8 mouse cellular contexts compared by ENCODE assay signal in genomic region chr7:127016486-127016938, GRCm38 (mm10). TPM values are rescaled to one million over a fixed set of nuclear protein-coding genes. Genes with fewer than 3 reads are reported as not detected.
DNase-seq lines count a peak whose midpoint lies in the region; ATAC-seq and TF ChIP-seq lines count a peak whose summit lies in the region.

No protein-coding gene starts in this region.

- H3K9ac ChIP-seq in CH12.LX (ENCODE audit: insufficient read depth, low read depth), result peak overlapping the region; percentile 91
- peak overlapping the region; percentile 72 for H3K9ac ChIP-seq in hindbrain, embryonic 11.5 days (ENCODE audit: low read depth, low read length)
- H3K9ac ChIP-seq in lung, embryonic 16.5 days (ENCODE audit: low read length), result peak overlapping the region; percentile 77

- H3K9me3 ChIP-seq in CH12.LX (replicated peaks; ENCODE audit: low read length), result no peaks in the 10 kb centered on the region
- H3K9me3 ChIP-seq in hindbrain, embryonic 11.5 days (ENCODE audit: control insufficient read depth, low read length), result no peaks in the 10 kb centered on the region
- no peaks in the 10 kb centered on the region for H3K9me3 ChIP-seq in lung, embryonic 16.5 days (ENCODE audit: control insufficient read depth, low read length)

- dilution Hi-C loops in CH12.LX (cut with MboI; ENCODE audit: extremely low pct_ligation_motif_present, extremely low pct_unique_long_range_greater_than_20kb, low sequenced_read_pairs), result no loop called here

- H3K4me3 ChIP-seq in CH12.LX (replicated peaks in 1 of 3; ENCODE audit: low read depth in 2 of 3, low read length in 2 of 3, poor library complexity in 1 of 3), result peak overlapping the region; percentile 65 to 92 (median 89)
- peak overlapping the region; percentile 53 for H3K4me3 ChIP-seq in hindbrain, embryonic 11.5 days (ENCODE audit: low read depth, low read length)
- H3K4me3 ChIP-seq in lung, embryonic 16.5 days (ENCODE audit: low read length), result peak overlapping the region; percentile 59

- no peaks in the 10 kb centered on the region for H3K27me3 ChIP-seq in CH12.LX (replicated peaks)
- no peaks in the 10 kb centered on the region for H3K27me3 ChIP-seq in hindbrain, embryonic 11.5 days (ENCODE audit: control insufficient read depth, insufficient read depth, low read length)
- no peaks in the 10 kb centered on the region for H3K27me3 ChIP-seq in lung, embryonic 16.5 days (ENCODE audit: control insufficient read depth, insufficient read depth, low read depth, low read length)

- peaks cover 6 to 50% of the 10 kb centered on the region in 2 experiments for H3K36me3 ChIP-seq in CH12.LX (replicated peaks in 1 of 2; ENCODE audit: control insufficient read depth in 1 of 2, insufficient read depth in 1 of 2, low read length in 1 of 2)
- H3K36me3 ChIP-seq in hindbrain, embryonic 11.5 days (ENCODE audit: control insufficient read depth, insufficient read depth, low read length), result 0 out of 2 replicates have a peak, but pooled peaks cover 4% of the 10 kb centered on the region
- peaks cover 5% of the 10 kb centered on the region; the same call in 1 of the 2 replicates for H3K36me3 ChIP-seq in lung, embryonic 16.5 days (ENCODE audit: control insufficient read depth, insufficient read depth, low read length)

- peaks cover 14% of the 10 kb centered on the region for H3K79me2 ChIP-seq in CH12.LX (replicated peaks; ENCODE audit: control insufficient read depth, extremely low read depth, insufficient read depth, poor library complexity, severe bottlenecking)

- H3K4me1 ChIP-seq in CH12.LX (ENCODE audit: control insufficient read depth in 1 of 2, insufficient read depth in 2 of 2), result peaks cover 22 to 70% of the 10 kb centered on the region in 2 experiments; a peak in 3 of 4 replicates
- peaks cover 19% of the 10 kb centered on the region for H3K4me1 ChIP-seq in hindbrain, embryonic 11.5 days (replicated peaks; ENCODE audit: control insufficient read depth, insufficient read depth, low read length)
- peaks cover 57% of the 10 kb centered on the region for H3K4me1 ChIP-seq in lung, embryonic 16.5 days (replicated peaks; ENCODE audit: control insufficient read depth, insufficient read depth, low read length)

- in situ Hi-C loops in CH12.LX (cut with MboI; ENCODE audit: low pct_ligation_motif_present, low pct_unique_long_range_greater_than_20kb, low sequenced_read_pairs), result loop anchor here (5.0 to 10.0 kb wide), 2 partner anchors 54 to 312 kb away; partner anchors contain the start of gene Coro1a

- TF ChIP-seq POLR2A in CH12.LX (IDR thresholded peaks at IDR 0.05; ENCODE audit: low read depth, low read length), result no peak

- H3K27ac ChIP-seq in CH12.LX (ENCODE audit: insufficient read depth, low read depth), result peak overlapping the region; percentile 80
- H3K27ac ChIP-seq in hindbrain, embryonic 11.5 days (ENCODE audit: low read depth, low read length), result peak overlapping the region; percentile 88
- peak overlapping the region; percentile 98 for H3K27ac ChIP-seq in lung, embryonic 16.5 days (ENCODE audit: low read length)

- no peak for TF ChIP-seq RAD21 in CH12.LX (IDR thresholded peaks at IDR 0.05; ENCODE audit: low read depth, low read length)

- ATAC-seq in hindbrain, embryonic 11.5 days (ENCODE audit: low FRiP score), result peak; percentile 65
- peak; percentile 51 for ATAC-seq in lung, embryonic 16.5 days (ENCODE audit: low read depth)

- DNase-seq in gastrocnemius, postnatal 4 days (ENCODE audit: low spot score in 2 of 2), result peak; percentile 25 to 65
- DNase-seq in gastrocnemius, adult 8-10 months (ENCODE audit: low spot score in 2 of 2), result no peak
- DNase-seq in CH12.LX (ENCODE audit: extremely low read depth), result no peak
- DNase-seq in cerebellum, postnatal 10 days, result peak; percentile 77 to 79
- DNase-seq in hindbrain, embryonic 11.5 days (ENCODE audit: low spot score), result no peak
- peak; percentile 70 to 75 for DNase-seq in right cerebral cortex, postnatal 10 days (ENCODE audit: low spot score in 2 of 2)
- DNase-seq in spleen, postnatal 36 days (ENCODE audit: low spot score in 2 of 2), result no peak

- TF ChIP-seq CTCF in CH12.LX (conservative IDR thresholded peaks at IDR 0.05 in 1 of 2, IDR thresholded peaks at IDR 0.05 in 1 of 2; ENCODE audit: low read depth in 2 of 2, low read length in 2 of 2), result no peak

- WGBS in hindbrain, embryonic 11.5 days, result 0% methylated on average over 22 of the region's 22 CpGs
- WGBS in lung, embryonic 16.5 days, result 0% methylated on average over 22 of the region's 22 CpGs

- no peak for TF ChIP-seq EP300 in CH12.LX (IDR thresholded peaks at IDR 0.05; ENCODE audit: low read length)

- peak overlapping the region; percentile 77 for H3K4me2 ChIP-seq in CH12.LX (ENCODE audit: insufficient read depth, low read depth, poor library complexity, severe bottlenecking)
- H3K4me2 ChIP-seq in hindbrain, embryonic 11.5 days (replicated peaks; ENCODE audit: low read depth, low read length), result peak overlapping the region; percentile 91
- peak overlapping the region; percentile 80 for H3K4me2 ChIP-seq in lung, embryonic 16.5 days (ENCODE audit: low read depth, low read length)

TF ChIP-seq in CH12.LX, 34 proteins besides CTCF, POLR2A, EP300 and RAD21:
- no peak for TF ChIP-seq ETS1 (conservative IDR thresholded peaks at IDR 0.05; ENCODE audit: low read depth, low read length)
- no peak for TF ChIP-seq USF2 (conservative IDR thresholded peaks at IDR 0.05; ENCODE audit: low read depth, low read length)
- TF ChIP-seq ELF1 (IDR thresholded peaks at IDR 0.05; ENCODE audit: low read depth, low read length), result peak; percentile 66
- 0 out of 2 replicates have a peak, but pooled peaks have one; percentile 12 for TF ChIP-seq TCF12 (IDR thresholded peaks at IDR 0.05; ENCODE audit: low read depth, low read length)
- TF ChIP-seq GABPA (IDR thresholded peaks at IDR 0.05; ENCODE audit: insufficient replicate concordance, low read depth, low read length), result no peak
- no peak for TF ChIP-seq MEF2A (IDR thresholded peaks at IDR 0.05; ENCODE audit: borderline replicate concordance, low read depth, low read length)
- TF ChIP-seq UBTF (IDR thresholded peaks at IDR 0.05; ENCODE audit: low read depth, low read length), result no peak
TF ChIP-seq in CH12.LX: peak in this region for 2.

RNA-seq across cellular contexts. Expression of gene Pagr1b, which starts 0.2 kb away (rescaled TPM):
- total RNA-seq in gastrocnemius, postnatal 4 days (2021), result 1 to 10 TPM; 1.8 to 2.5 TPM
- total RNA-seq in gastrocnemius, adult 8-10 months (2022), result under 1 TPM in 1 of 4 experiments, not detected in 3; 0.67 TPM
- total RNA-seq in CH12.LX (2012; rRNA removed) (0.25 and 0.30 TPM in 2 replicates), CH12.LX (2014; rRNA removed) (not detected in 2 replicates)
- polyA plus RNA-seq in CH12.LX (2012; ENCODE audit: insufficient read length, low read depth), result 2.8 and 6.6 TPM in 2 replicates
- not detected in 2 replicates for polyA plus RNA-seq in hindbrain, embryonic 11.5 days (2014; fragmentation: Nextera tagmentation; extraction: Ambion mirVana)
- polyA plus RNA-seq in lung, embryonic 16.5 days (2015; fragmentation: Nextera tagmentation; extraction: Ambion mirVana), result 0.62 and 0.93 TPM in 2 replicates

RNA-seq across cellular contexts. Expression of gene Pagr1a, which starts 0.6 kb away (rescaled TPM):
- 10 to 100 TPM in 1 of 2 experiments, 1 to 10 TPM in 1; 9.1 to 14.7 TPM for total RNA-seq in gastrocnemius, postnatal 4 days (2021)
- 10 to 100 TPM in 1 of 4 experiments, 1 to 10 TPM in 3; 1.3 to 17.6 (median 5.2) TPM for total RNA-seq in gastrocnemius, adult 8-10 months (2022)
- 56.9 and 60.0 TPM in 2 replicates for total RNA-seq in CH12.LX (2012; rRNA removed)
- 12.0 and 24.9 TPM in 2 replicates for total RNA-seq in CH12.LX (2014; rRNA removed)
- 69.4 and 71.3 TPM in 2 replicates for polyA plus RNA-seq in CH12.LX (2012; ENCODE audit: insufficient read length, low read depth)
- polyA plus RNA-seq in hindbrain, embryonic 11.5 days (2014; fragmentation: Nextera tagmentation; extraction: Ambion mirVana), result 76.1 and 78.5 TPM in 2 replicates
- polyA plus RNA-seq in lung, embryonic 16.5 days (2015; fragmentation: Nextera tagmentation; extraction: Ambion mirVana), result 45.9 and 67.2 TPM in 2 replicates

RNA-seq across cellular contexts. Expression of gene Mvp, which starts 2.1 kb away (rescaled TPM):
- total RNA-seq in gastrocnemius, postnatal 4 days (2021), result 10 to 100 TPM; 23.2 to 27.1 TPM
- 10 to 100 TPM; 26.7 to 48.3 (median 34.8) TPM for total RNA-seq in gastrocnemius, adult 8-10 months (2022)
- 42.1 and 52.1 TPM in 2 replicates for total RNA-seq in CH12.LX (2012; rRNA removed)
- total RNA-seq in CH12.LX (2014; rRNA removed), result 33.3 and 35.5 TPM in 2 replicates
- 53.7 and 63.5 TPM in 2 replicates for polyA plus RNA-seq in CH12.LX (2012; ENCODE audit: insufficient read length, low read depth)
- polyA plus RNA-seq in hindbrain, embryonic 11.5 days (2014; fragmentation: Nextera tagmentation; extraction: Ambion mirVana), result 3.4 and 3.5 TPM in 2 replicates
- 14.9 and 17.9 TPM in 2 replicates for polyA plus RNA-seq in lung, embryonic 16.5 days (2015; fragmentation: Nextera tagmentation; extraction: Ambion mirVana)

RNA-seq across cellular contexts. Expression of gene Gm42742, which starts 4.4 kb away (rescaled TPM):
- 10 to 100 TPM; 26.0 to 26.6 TPM for total RNA-seq in gastrocnemius, postnatal 4 days (2021)
- 10 to 100 TPM in 3 of 4 experiments, 1 to 10 TPM in 1; 4.0 to 20.7 (median 14.7) TPM for total RNA-seq in gastrocnemius, adult 8-10 months (2022)
- total RNA-seq in CH12.LX (2012; rRNA removed) (13.2 and 16.0 TPM in 2 replicates), CH12.LX (2014; rRNA removed) (37.1 and 45.1 TPM in 2 replicates)
- 6.1 and 14.9 TPM in 2 replicates for polyA plus RNA-seq in CH12.LX (2012; ENCODE audit: insufficient read length, low read depth)
- 50.4 and 53.7 TPM in 2 replicates for polyA plus RNA-seq in hindbrain, embryonic 11.5 days (2014; fragmentation: Nextera tagmentation; extraction: Ambion mirVana)
- polyA plus RNA-seq in lung, embryonic 16.5 days (2015; fragmentation: Nextera tagmentation; extraction: Ambion mirVana), result 39.1 and 63.1 TPM in 2 replicates

RNA-seq across cellular contexts. Expression of gene Prrt2, which starts 4.5 kb away (rescaled TPM):
- 1 to 10 TPM; 6.5 to 9.4 TPM for total RNA-seq in gastrocnemius, postnatal 4 days (2021)
- total RNA-seq in gastrocnemius, adult 8-10 months (2022), result under 1 TPM in 3 of 4 experiments, not detected in 1; 0.31 to 0.72 (median 0.65) TPM
- total RNA-seq in CH12.LX (2012; rRNA removed) (not detected in 2 replicates), CH12.LX (2014; rRNA removed) (0.09 TPM in 1 of 2 replicates, not detected in the other)
- polyA plus RNA-seq in CH12.LX (2012; ENCODE audit: insufficient read length, low read depth), result 1.2 TPM in 2 replicates
- polyA plus RNA-seq in hindbrain, embryonic 11.5 days (2014; fragmentation: Nextera tagmentation; extraction: Ambion mirVana), result 7.2 and 7.7 TPM in 2 replicates
- polyA plus RNA-seq in lung, embryonic 16.5 days (2015; fragmentation: Nextera tagmentation; extraction: Ambion mirVana), result 4.5 TPM in 2 replicates

Comparison
In these comparisons a context has a peak if more than half of its experiments do, and no peak if none do; other contexts are left out.
1. DNase-seq: peak in gastrocnemius, postnatal 4 days (2 of 2), cerebellum, postnatal 10 days (2 of 2) and right cerebral cortex, postnatal 10 days (2 of 2); none in gastrocnemius, adult 8-10 months (0 of 2), CH12.LX (single experiment), hindbrain, embryonic 11.5 days (single experiment) and spleen, postnatal 36 days (0 of 2).
2. Peak in every context shown above with its lines, with median percentiles within 50 percentile points of each other: H3K27ac ChIP-seq, H3K4me2 ChIP-seq, H3K4me3 ChIP-seq and H3K9ac ChIP-seq.